In genomic region chr19:38308116-38308515, GRCm38 (mm10) we compare ENCODE assay signal across 21 mouse cellular contexts. TPM values are rescaled to one million over a fixed set of nuclear protein-coding genes. Genes with fewer than 3 reads are reported as not detected.
A peak's percentile ranks its signal among the peaks of the same experiment; 100 is the strongest.
DNase-seq lines count a peak whose midpoint lies in the region; ATAC-seq and TF ChIP-seq lines count a peak whose summit lies in the region.
"Had no signal": no experiment of that assay in that cellular context is flagged by ENCODE, and none has a peak within 500 bp of the region (broad histone marks: within the 10 kb centered on the region; RNA-seq: fewer than 3 reads in every experiment).

No protein-coding gene starts in this region.

- H3K9ac ChIP-seq in midbrain, embryonic 11.5 days (ENCODE audit: low read length): no peak overlapping the region
- H3K9ac ChIP-seq in midbrain, postnatal 0 days (replicated peaks; ENCODE audit: low read length, poor library complexity, severe bottlenecking): no peak overlapping the region

- no peaks in the 10 kb centered on the region for H3K9me3 ChIP-seq in midbrain, embryonic 11.5 days (ENCODE audit: control insufficient read depth, low read length)
- no peaks in the 10 kb centered on the region for H3K9me3 ChIP-seq in midbrain, postnatal 0 days (ENCODE audit: low read length)
- H3K9me3 ChIP-seq: G1E had no signal

- TF ChIP-seq CTCF in midbrain, postnatal 0 days (IDR thresholded peaks at IDR 0.05): no peak

- no peaks in the 10 kb centered on the region for H3K36me3 ChIP-seq in midbrain, embryonic 11.5 days (ENCODE audit: control insufficient read depth, insufficient read depth, low read length)
- peaks cover 11% of the 10 kb centered on the region for H3K36me3 ChIP-seq in midbrain, postnatal 0 days (ENCODE audit: insufficient read depth, low read length)
- H3K36me3 ChIP-seq: G1E had no signal

- no peaks in the 10 kb centered on the region for H3K4me1 ChIP-seq in midbrain, embryonic 11.5 days (ENCODE audit: control insufficient read depth, insufficient read depth, low read length)
- no peaks in the 10 kb centered on the region for H3K4me1 ChIP-seq in midbrain, postnatal 0 days (ENCODE audit: insufficient read depth, low read length)

- no peak overlapping the region for H3K4me3 ChIP-seq in midbrain, embryonic 11.5 days (ENCODE audit: low read depth, low read length)
- no peak overlapping the region for H3K4me3 ChIP-seq in midbrain, postnatal 0 days (ENCODE audit: low read depth, low read length)

- H3K27ac ChIP-seq in midbrain, embryonic 11.5 days (ENCODE audit: low read depth, low read length): no peak overlapping the region
- H3K27ac ChIP-seq in midbrain, postnatal 0 days (ENCODE audit: low read depth, low read length): no peak overlapping the region

- no peak for ATAC-seq in midbrain, embryonic 11.5 days (ENCODE audit: low FRiP score)
- ATAC-seq in midbrain, postnatal 0 days (ENCODE audit: low FRiP score): no peak
- ATAC-seq: activated CD4-positive, CD25-positive, alpha-beta regulatory T cell, adult 4 months; CD4-positive, CD25-positive, alpha-beta regulatory T cell, adult 4 months; Patski had no signal

- no peak overlapping the region for H3K4me2 ChIP-seq in midbrain, embryonic 11.5 days
- H3K4me2 ChIP-seq in midbrain, postnatal 0 days (ENCODE audit: low read depth, low read length, poor library complexity, severe bottlenecking): no peak overlapping the region

- DNase-seq in heart, adult 11 months: peak; percentile 68
- no peak for DNase-seq in heart, adult 8-10 months (ENCODE audit: low spot score)
- DNase-seq in midbrain, embryonic 11.5 days (ENCODE audit: low spot score, missing footprints): peak; percentile 57
- DNase-seq in midbrain, postnatal 0 days (ENCODE audit: low spot score): no peak
- DNase-seq: adrenal gland, adult 2 months; adrenal gland, adult 8-10 months; adrenal gland, postnatal 10 days; adrenal gland, postnatal 14 days; adrenal gland, postnatal 25 days; adrenal gland, postnatal 36 days; B cell, adult 2 months; cerebellum, adult 11 months; cerebellum, adult 11-12 months; cerebellum, adult 18-20 months had no signal

- no peaks in the 10 kb centered on the region for H3K27me3 ChIP-seq in midbrain, embryonic 11.5 days (ENCODE audit: control insufficient read depth, insufficient read depth, low read length)
- H3K27me3 ChIP-seq in midbrain, postnatal 0 days (ENCODE audit: insufficient read depth, low read length): no peaks in the 10 kb centered on the region
- H3K27me3 ChIP-seq: CH12.LX had no signal

- WGBS in midbrain, embryonic 11.5 days: 92% methylated on average over 8 of the region's 8 CpGs
- WGBS in midbrain, postnatal 0 days: 92% methylated on average over 8 of the region's 8 CpGs

RNA-seq across cellular contexts. Expression of gene Lgi1, which starts 43.8 kb away (rescaled TPM):
- total RNA-seq in heart, adult 8-10 months (2022): 10 to 100 TPM in 1 of 4 experiments, 1 to 10 TPM in 3; 2.0 to 11.5 (median 5.8) TPM
- 2.0 and 2.5 TPM in 2 replicates for polyA plus RNA-seq in midbrain, embryonic 11.5 days (2014; fragmentation: Nextera tagmentation; extraction: Ambion mirVana)
- 27.0 and 32.8 TPM in 2 replicates for total RNA-seq in midbrain, postnatal 0 days (2014; rRNA removed)
- polyA plus RNA-seq in midbrain, postnatal 0 days (2015; fragmentation: Nextera tagmentation; extraction: Ambion mirVana): 22.5 and 28.3 TPM in 2 replicates
- total RNA-seq: MEL had no signal
- polyA plus RNA-seq: activated CD4-positive, CD25-positive, alpha-beta regulatory T cell, adult 4 months; C2C12; G1E had no signal

Comparison
In these comparisons a context has a peak if more than half of its experiments do, and no peak if none do; other contexts are left out.
1. DNase-seq: peak in heart, adult 11 months (single experiment) and midbrain, embryonic 11.5 days (single experiment); none in heart, adult 8-10 months (single experiment) and midbrain, postnatal 0 days (single experiment).